Mouse (Mus musculus) liver, embryonic 11.5 days (tissue): Measurements from ENCODE around the gene Rragd. TPM values are rescaled to one million over a fixed set of nuclear protein-coding genes. Genes with fewer than 3 reads are reported as not detected.
"Not testable (repeated sequence)": the region's sequence is repeated elsewhere in the genome, so short reads cannot be mapped to it uniquely, and the experiment has no call there.

Source experiments
- ATAC-seq: fragments of 200-750 bp; cut with Nextera tagmentation; replicated peaks from 2 replicates; pipeline ENCODE4 v1.8.0; 2017; ENCODE audit warnings: moderate number of reproducible peaks, mild to moderate bottlenecking, moderate TSS enrichment, moderate library complexity; ENCODE audit not compliant: low FRiP score
- DNase-seq: peaks from one replicate; pipeline ENCODE4 v3.0.0-alpha.2; 2017; ENCODE audit warnings: low spot score
- H3K27ac ChIP-seq: fragments of 300-500 bp; sonication (generic); 2 replicates; pipeline ENCODE4 v1.5.1; 2014; ENCODE audit warnings: mild to moderate bottlenecking, low read depth, low read length, control low read depth
- H3K27me3 ChIP-seq: fragments of 300-500 bp; sonication (generic); replicated peaks from 2 replicates; pipeline ENCODE4 v1.6.1; 2014; ENCODE audit warnings: low read length, mixed read lengths; ENCODE audit not compliant: control insufficient read depth, insufficient read depth
- H3K36me3 ChIP-seq: fragments of 300-500 bp; sonication (generic); 2 replicates; pipeline ENCODE4 v1.6.1; 2014; ENCODE audit warnings: mild to moderate bottlenecking, low read length, moderate library complexity, mixed read lengths; ENCODE audit not compliant: control insufficient read depth, insufficient read depth
- H3K4me1 ChIP-seq: fragments of 300-500 bp; sonication (generic); replicated peaks from 2 replicates; pipeline ENCODE4 v1.6.1; 2014; ENCODE audit warnings: low read length, mixed read lengths; ENCODE audit not compliant: control insufficient read depth, insufficient read depth
- H3K4me2 ChIP-seq: fragments of 300-500 bp; sonication (generic); 2 replicates; pipeline ENCODE4 v1.6.1; 2014; ENCODE audit warnings: mild to moderate bottlenecking, control low read depth, moderate library complexity
- H3K4me3 ChIP-seq: fragments of 300-500 bp; sonication (generic); 2 replicates; pipeline ENCODE4 v1.5.1; 2014; ENCODE audit warnings: low read depth, low read length, control low read depth
- H3K9ac ChIP-seq: fragments of 300-500 bp; sonication (generic); 2 replicates; pipeline ENCODE4 v1.6.1; 2014; ENCODE audit warnings: low read depth, low read length, control low read depth
- H3K9me3 ChIP-seq: fragments of 300-500 bp; sonication (generic); 2 replicates; pipeline ENCODE4 v1.6.1; 2016; ENCODE audit warnings: low read length, inconsistent platforms, mixed read lengths; ENCODE audit not compliant: control insufficient read depth
- WGBS: fragments of 180-500 bp; shearing (Covaris S2); extraction: QIAGEN DNeasy Blood & Tissue Kit; methylation state at CpG from one replicate; pipeline ENCODE4 v1.1.7; 2014; 5-methylcytosine and 5-hydroxymethylcytosine counted together
- polyA plus RNA-seq: library from polyadenylated mRNA; unstranded; fragments of >200 nt; fragmentation: Nextera tagmentation; extraction: Ambion mirVana; gene quantifications from 2 replicates; pipeline ENCODE4 v1.2.1, GENCODE M21; 2014

Gene Rragd
- polyA plus RNA-seq, 1 experiment from 2014 or later = 4.6 TPM

DNA sequence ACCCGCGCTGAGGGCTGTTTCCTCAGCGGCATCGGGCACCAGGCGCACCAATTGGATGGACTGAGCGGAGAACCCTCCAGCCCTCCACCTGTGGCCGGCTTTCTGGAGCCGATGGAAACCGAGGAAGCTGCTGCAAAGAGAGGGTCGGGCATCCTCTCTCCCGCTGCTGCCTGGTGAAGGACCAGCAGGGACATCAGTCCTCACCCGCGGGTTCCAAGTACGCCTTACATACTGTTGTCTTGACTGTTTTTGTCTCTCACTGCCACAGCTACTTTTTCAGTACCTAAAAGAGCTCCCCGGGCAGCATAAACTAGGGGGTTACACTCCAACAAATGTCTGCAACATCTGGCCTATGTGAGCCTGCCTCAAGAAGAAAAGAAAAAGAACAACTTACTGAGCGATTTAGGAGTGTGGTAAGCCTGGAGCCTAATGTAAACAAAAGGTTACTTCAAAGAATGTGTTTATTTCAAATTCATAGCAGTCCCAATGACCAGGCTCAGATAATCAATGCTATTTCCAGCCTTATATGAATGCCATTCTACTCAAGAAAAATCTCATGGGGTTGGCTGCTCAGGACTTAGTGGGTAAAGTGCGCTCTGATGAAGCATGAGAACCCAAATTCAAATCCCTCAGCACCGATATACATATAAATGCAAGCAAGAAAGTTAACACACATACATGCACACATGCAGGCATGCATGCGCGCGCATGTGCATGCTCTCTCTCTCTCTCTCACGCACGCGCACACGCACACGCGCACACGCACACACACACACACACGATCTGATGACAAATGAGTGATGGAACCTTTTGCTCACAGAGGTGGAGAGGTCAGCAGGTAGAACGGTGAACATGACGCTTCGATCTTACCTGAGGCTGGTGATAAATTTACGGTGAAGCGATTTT is 31.5 kb upstream of the Rragd start:
- Histone ChIP-seq H3K4me3 (peak overlapping the region; percentile 76), H3K4me2 (peak overlapping the region; percentile 100), H3K4me1 (peaks cover 11% of the 10 kb centered on the region), H3K27ac (no peak overlapping the region), H3K36me3 (no peaks in the 10 kb centered on the region), H3K27me3 (peaks cover 40% of the 10 kb centered on the region), H3K9me3 (no peaks in the 10 kb centered on the region), H3K9ac (peak overlapping the region; percentile 64; the same call in 1 of the 2 replicates)
- WGBS = 6% methylated on average over 34 of the region's 34 CpGs
- ATAC-seq = peak; percentile 40; the same call in 1 of the 2 replicates
- DNase-seq = no peak

DNA sequence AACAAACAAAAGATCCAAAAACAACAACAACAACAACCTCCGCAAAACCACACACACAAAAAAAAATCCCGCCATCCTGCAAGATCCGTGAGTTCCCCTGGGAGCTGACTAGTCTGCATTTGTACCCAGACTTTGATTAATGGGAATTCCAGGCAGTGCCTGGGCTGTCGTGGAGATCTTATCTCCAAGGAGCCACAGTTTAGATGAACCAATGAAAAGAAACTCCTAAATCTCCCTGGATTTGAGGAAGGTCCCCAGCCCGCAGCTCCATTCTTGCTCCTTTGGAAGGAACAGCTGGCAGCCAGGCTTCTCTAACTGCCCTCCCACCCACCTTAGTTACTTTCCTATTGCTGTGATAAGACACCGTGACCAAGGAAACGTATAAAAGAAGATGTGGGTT is 30.2 kb upstream of the Rragd start:
- Histone ChIP-seq H3K27me3 (peaks cover 40% of the 10 kb centered on the region), H3K4me1 (peaks cover 11% of the 10 kb centered on the region), H3K27ac (no peak overlapping the region), H3K4me2 (peak overlapping the region; percentile 100), H3K9ac (no peak overlapping the region), H3K36me3 (no peaks in the 10 kb centered on the region), H3K9me3 (no peaks in the 10 kb centered on the region), H3K4me3 (no peak overlapping the region)
- 17% methylated on average over 7 of the region's 7 CpGs for WGBS
- no peak for DNase-seq
- ATAC-seq = no peak

- no peak for DNase-seq
- Histone ChIP-seq H3K4me2 (no peak overlapping the region), H3K9me3 (no peaks in the 10 kb centered on the region), H3K27ac (no peak overlapping the region), H3K9ac (no peak overlapping the region), H3K4me1 (peaks cover 4% of the 10 kb centered on the region), H3K36me3 (no peaks in the 10 kb centered on the region), H3K4me3 (no peak overlapping the region), H3K27me3 (peaks cover 15% of the 10 kb centered on the region)
- ATAC-seq = no peak
- 38% methylated on average over 2 of the region's 2 CpGs for WGBS
These were observed 26.4 kb upstream of the Rragd start for GRCm38 (mm10) chr4:32956423-32956822.

DNA sequence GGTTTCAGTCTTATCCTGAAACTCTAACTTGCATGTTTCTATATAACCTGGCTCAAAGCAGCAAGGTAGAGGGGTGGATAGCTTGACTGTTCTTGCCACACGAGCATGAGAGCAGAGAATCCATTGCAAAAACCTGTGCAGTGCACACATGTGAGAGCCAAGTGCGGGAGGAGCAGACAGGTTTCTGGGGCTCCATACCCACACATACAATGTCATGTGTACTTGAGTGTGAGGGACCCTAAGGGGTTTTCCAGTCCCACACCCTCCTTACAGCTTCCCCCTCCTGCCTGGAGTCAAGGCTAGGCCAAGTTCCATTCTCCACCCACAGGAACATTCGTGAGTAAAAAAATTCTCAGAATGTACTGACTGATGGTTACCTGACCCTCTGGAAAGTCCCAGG is 21.4 kb upstream of the Rragd start:
- no peak for DNase-seq
- Histone ChIP-seq H3K4me1 (no peaks in the 10 kb centered on the region), H3K9ac (no peak overlapping the region), H3K27me3 (no peaks in the 10 kb centered on the region), H3K4me3 (no peak overlapping the region), H3K4me2 (no peak overlapping the region), H3K27ac (no peak overlapping the region), H3K36me3 (no peaks in the 10 kb centered on the region), H3K9me3 (no peaks in the 10 kb centered on the region)
- ATAC-seq = no peak
- 83% methylated on average over 3 of the region's 3 CpGs for whole genome bisulfite sequencing

GRCm38 (mm10) chr4:32964619-32965018 is 18.2 kb upstream of the Rragd start:
- ATAC-seq, H3K9ac ChIP-seq, H3K4me1 ChIP-seq, DNase-seq, H3K36me3 ChIP-seq, H3K4me2 ChIP-seq, H3K27me3 ChIP-seq, H3K9me3 ChIP-seq, H3K4me3 ChIP-seq, H3K27ac ChIP-seq: not testable (repeated sequence)
- WGBS = 81% methylated on average over 19 of the region's 19 CpGs

- no peak for ATAC-seq
These were observed 5.5 kb upstream of the Rragd start for GRCm38 (mm10) chr4:32977331-32977730.

GRCm38 (mm10) chr4:32980061-32980460 is 2.8 kb upstream of the Rragd start:
- peaks cover 47% of the 10 kb centered on the region for H3K27me3 ChIP-seq
- no peak overlapping the region for H3K9ac ChIP-seq
- ATAC-seq (no peak), DNase-seq (no peak)
- H3K4me2 ChIP-seq = no peak overlapping the region
- no peak overlapping the region for H3K27ac ChIP-seq
- 74% methylated on average over 3 of the region's 3 CpGs for WGBS
- no peak overlapping the region for H3K4me3 ChIP-seq
- no peaks in the 10 kb centered on the region for H3K9me3 ChIP-seq
- H3K4me1 ChIP-seq = peaks cover 19% of the 10 kb centered on the region
- H3K36me3 ChIP-seq = no peaks in the 10 kb centered on the region

More at GRCm38 (mm10) chr4:32977331-32977730, 5.5 kb upstream of the Rragd start:
- Histone ChIP-seq H3K4me2 (no peak overlapping the region), H3K4me1 (peaks cover 8% of the 10 kb centered on the region), H3K9me3 (peaks cover 3% of the 10 kb centered on the region; the same call in 1 of the 2 replicates), H3K36me3 (no peaks in the 10 kb centered on the region), H3K27me3 (peaks cover 20% of the 10 kb centered on the region), H3K9ac (no peak overlapping the region), H3K27ac (no peak overlapping the region), H3K4me3 (no peak overlapping the region)
- no peak for DNase-seq
- WGBS = 73% methylated on average over 4 of the region's 4 CpGs

DNA sequence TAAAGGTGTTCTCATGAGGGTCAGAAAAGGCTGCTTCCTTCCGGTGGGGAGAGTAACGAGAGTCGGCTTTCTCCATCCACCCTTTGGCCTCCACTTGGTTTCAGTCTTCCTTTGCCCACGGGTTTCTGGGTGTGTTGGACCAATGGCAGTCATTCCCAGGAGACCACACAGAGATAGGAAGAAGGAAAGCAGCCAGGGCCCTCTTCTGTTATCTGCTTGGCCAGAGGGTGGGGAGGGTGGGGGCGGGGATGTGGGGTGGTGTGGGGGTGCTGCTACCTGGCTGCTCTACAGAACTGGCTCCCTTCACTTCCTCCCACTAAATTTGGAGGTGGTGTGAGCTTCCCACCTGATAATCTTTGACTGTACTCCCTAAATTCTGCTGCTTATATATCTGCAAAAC is 1.2 kb upstream of the Rragd start:
- Histone ChIP-seq H3K4me3 (peak overlapping the region; percentile 14), H3K4me2 (peak overlapping the region; percentile 99), H3K36me3 (no peaks in the 10 kb centered on the region), H3K9ac (no peak overlapping the region), H3K27ac (no peak overlapping the region), H3K4me1 (peaks cover 22% of the 10 kb centered on the region), H3K27me3 (peaks cover 52% of the 10 kb centered on the region), H3K9me3 (no peaks in the 10 kb centered on the region)
- ATAC-seq = peak; percentile 52; the same call in 1 of the 2 replicates
- DNase-seq = no peak
- WGBS = 10% methylated on average over 5 of the region's 5 CpGs
